Mouse (Mus musculus) CH12.LX (cell line): ENCODE measurements around the gene Xiap. TPM values are rescaled to one million over a fixed set of nuclear protein-coding genes. Genes with fewer than 3 reads are reported as not detected.

ENCODE experiments used
- DNase-seq: peaks from one replicate; pipeline ENCODE4 v3.0.0-alpha.2; 2013; ENCODE audit errors: extremely low read depth
- H3K27ac ChIP-seq: 2 replicates; pipeline ENCODE4 v1.5.1; 2012; ENCODE audit warnings: low read depth, mild to moderate bottlenecking, control low read depth, moderate library complexity; ENCODE audit not compliant: insufficient read depth
- H3K27me3 ChIP-seq: replicated peaks from 2 replicates; pipeline ENCODE3; 2012; ENCODE audit warnings: inconsistent platforms
- H3K36me3 ChIP-seq, 2 experiments: replicated peaks in 1 of 2; 2 replicates each; pipeline versions ENCODE3 to v1.6.1; 2012; ENCODE audit warnings: inconsistent platforms in 1 of 2, low read length in 1 of 2, mild to moderate bottlenecking in 1 of 2, mixed read lengths in 1 of 2, moderate library complexity in 1 of 2; ENCODE audit not compliant: control insufficient read depth in 1 of 2, insufficient read depth in 1 of 2
- H3K4me1 ChIP-seq, 2 experiments: 2 replicates each; pipeline ENCODE4 v1.6.1; 2012; ENCODE audit warnings: inconsistent platforms in 1 of 2, moderate library complexity in 1 of 2; ENCODE audit not compliant: insufficient read depth in 2 of 2, control insufficient read depth in 1 of 2
- H3K4me2 ChIP-seq: 2 replicates; pipeline ENCODE4 v1.6.1; 2012; ENCODE audit warnings: low read depth, mild to moderate bottlenecking, control low read depth; ENCODE audit not compliant: poor library complexity, insufficient read depth, severe bottlenecking
- H3K4me3 ChIP-seq, 3 experiments: fragments of 150-350 bp in 1 of 3; sonication (generic) in 1 of 3; replicated peaks in 1 of 3; 2 replicates each; pipeline versions ENCODE3 to v1.5.1; 2011 to 2012; ENCODE audit warnings: low read depth in 2 of 3, low read length in 2 of 3, mild to moderate bottlenecking in 2 of 3, moderate library complexity in 2 of 3, control low read depth in 1 of 3, improper control_type of control experiment in 1 of 3, inconsistent platforms in 1 of 3, mixed read lengths in 1 of 3; ENCODE audit not compliant: poor library complexity in 1 of 3
- H3K79me2 ChIP-seq: replicated peaks from 2 replicates; pipeline ENCODE4 v1.6.1; 2012; ENCODE audit warnings: mild to moderate bottlenecking, moderate library complexity; ENCODE audit not compliant: control insufficient read depth, poor library complexity, insufficient read depth, severe bottlenecking; ENCODE audit errors: extremely low read depth
- H3K9ac ChIP-seq: 2 replicates; pipeline ENCODE4 v1.6.1; 2012; ENCODE audit warnings: low read depth, mild to moderate bottlenecking, control low read depth, moderate library complexity; ENCODE audit not compliant: insufficient read depth
- H3K9me3 ChIP-seq: replicated peaks from 2 replicates; pipeline ENCODE3; 2012; ENCODE audit warnings: low read length, inconsistent platforms, mixed read lengths
- CTCF ChIP-seq, 2 experiments: IDR thresholded peaks in 1 of 2; conservative IDR thresholded peaks in 1 of 2; 2 replicates each; pipeline ENCODE4 v1.5.1; 2011 to 2012; ENCODE audit warnings: low read depth in 2 of 2, low read length in 2 of 2, improper control_type of control experiment in 1 of 2, inconsistent platforms in 1 of 2, mild to moderate bottlenecking in 1 of 2, moderate library complexity in 1 of 2
- ELF1 ChIP-seq: IDR thresholded peaks from 2 replicates; pipeline ENCODE4 v1.6.1; 2014; ENCODE audit warnings: low read depth, mild to moderate bottlenecking, inconsistent platforms, low read length, improper control_type of control experiment
- ETS1 ChIP-seq: conservative IDR thresholded peaks from 2 replicates; pipeline ENCODE4 v1.6.1; 2012; ENCODE audit warnings: low read depth, mild to moderate bottlenecking, inconsistent platforms, low read length, improper control_type of control experiment, moderate library complexity
- GABPA ChIP-seq: IDR thresholded peaks from 2 replicates; pipeline ENCODE4 v1.6.1; 2012; ENCODE audit warnings: low read depth, low read length, improper control_type of control experiment, inconsistent platforms; ENCODE audit not compliant: insufficient replicate concordance
- IRF4 ChIP-seq: IDR thresholded peaks from 2 replicates; pipeline ENCODE4 v1.6.1; 2014; ENCODE audit warnings: low read depth, mild to moderate bottlenecking, inconsistent platforms, low read length, improper control_type of control experiment
- JUN ChIP-seq: IDR thresholded peaks from 2 replicates; pipeline ENCODE4 v1.6.1; 2011; ENCODE audit warnings: low read depth, mild to moderate bottlenecking, low read length, improper control_type of control experiment, moderate library complexity; ENCODE audit not compliant: insufficient read depth
- MAFK ChIP-seq: IDR thresholded peaks from 2 replicates; pipeline ENCODE4 v1.6.1; 2011; ENCODE audit warnings: low read length, improper control_type of control experiment; ENCODE audit not compliant: insufficient replicate concordance
- MXI1 ChIP-seq: IDR thresholded peaks from 2 replicates; pipeline ENCODE4 v1.6.1; 2011; ENCODE audit warnings: mild to moderate bottlenecking, low read depth, low read length, improper control_type of control experiment
- POLR2A ChIP-seq: IDR thresholded peaks from 2 replicates; pipeline ENCODE4 v1.6.1; 2011; ENCODE audit warnings: low read depth, mild to moderate bottlenecking, improper control_type of control experiment, low read length
- RCOR1 ChIP-seq: conservative IDR thresholded peaks from 2 replicates; pipeline ENCODE4 v1.6.1; 2012; ENCODE audit warnings: low read depth, mild to moderate bottlenecking, inconsistent platforms, low read length, improper control_type of control experiment
- SMC3 ChIP-seq: IDR thresholded peaks from 2 replicates; pipeline ENCODE4 v1.6.1; 2011; ENCODE audit warnings: low read depth, low read length, improper control_type of control experiment
- TCF12 ChIP-seq: IDR thresholded peaks from 2 replicates; pipeline ENCODE4 v1.6.1; 2014; ENCODE audit warnings: low read depth, mild to moderate bottlenecking, inconsistent platforms, low read length, improper control_type of control experiment
- USF2 ChIP-seq: conservative IDR thresholded peaks from 2 replicates; pipeline ENCODE4 v1.6.1; 2011; ENCODE audit warnings: low read depth, low read length, improper control_type of control experiment
- ZC3H11A ChIP-seq: IDR thresholded peaks from 2 replicates; pipeline ENCODE4 v1.6.1; 2012; ENCODE audit warnings: low read depth, mild to moderate bottlenecking, inconsistent platforms, low read length, improper control_type of control experiment
- dilution Hi-C: fragments of 300-500 bp; cut with MboI; formaldehyde crosslinking; loops from 2 replicates; pipeline ENCODE4 v1.14.3; 2020; ENCODE audit warnings: low sequenced_read_pairs; ENCODE audit not compliant: extremely low pct_unique_long_range_greater_than_20kb, extremely low pct_ligation_motif_present
- in situ Hi-C: fragments of 300-500 bp; cut with MboI; formaldehyde crosslinking; loops from 3 replicates; pipeline ENCODE4 v1.14.3; 2019; ENCODE audit warnings: low sequenced_read_pairs, low pct_ligation_motif_present, low pct_unique_long_range_greater_than_20kb, mixed read lengths
- polyA plus RNA-seq: library from polyadenylated mRNA; unstranded; fragments of >175 nt; gene quantifications from 2 replicates; pipeline ENCODE4 v1.2.1, GENCODE M21; 2012; ENCODE audit warnings: low read depth; ENCODE audit not compliant: insufficient read length
- total RNA-seq, 2 experiments: library from RNA; depleted of rRNA; stranded (reverse); fragments of 300-350 nt in 1 of 2; fragments of >200 nt in 1 of 2; gene quantifications; 2 replicates each; pipeline ENCODE4 v1.2.3; 2012 to 2014

Xiap gene
- total and polyA plus RNA-seq, 3 experiments = 11.7 to 26.7 (median 17.9) TPM

GRCm38 (mm10) chrX:42153056-42153455 lies 93.6 kb downstream of the Xiap start:
- Histone ChIP-seq H3K9ac (no peak overlapping the region; the same call in 1 of the 2 replicates), H3K79me2 (peaks cover 44% of the 10 kb centered on the region), H3K27ac (no peak overlapping the region), H3K36me3 (no peaks in the 10 kb centered on the region), H3K4me2 (peak overlapping the region; percentile 61), H3K4me3 (peak overlapping the region; percentile 52 to 70 (median 56)), H3K9me3 (no peaks in the 10 kb centered on the region), H3K4me1 (peaks cover 0 to 3% of the 10 kb centered on the region in 2 experiments; a peak in 1 of 4 replicates), H3K27me3 (no peaks in the 10 kb centered on the region)
- DNase-seq = no peak
- dilution Hi-C loops = no loop called here
- in situ Hi-C loops = no loop called here
- no peak for TF ChIP-seq MXI1
- no peak for TF ChIP-seq TCF12
- TF ChIP-seq MAFK = no peak
- no peak for TF ChIP-seq JUN
- TF ChIP-seq RCOR1 = no peak
- no peak for TF ChIP-seq ELF1
- TF ChIP-seq USF2 = no peak
- no peak for TF ChIP-seq GABPA
- no peak for TF ChIP-seq POLR2A
- no peak for TF ChIP-seq CTCF (conservative IDR thresholded peaks at IDR 0.05 in 1 of 2, IDR thresholded peaks at IDR 0.05 in 1 of 2; ENCODE audit: low read depth in 2 of 2, low read length in 2 of 2)
- TF ChIP-seq IRF4 = no peak
- TF ChIP-seq ZC3H11A = no peak
- TF ChIP-seq SMC3 = no peak
- TF ChIP-seq ETS1 = no peak

Other genes with a start within 250 kb of the Xiap start
- gene Thoc2, start 139.0 kb upstream of the Xiap start, total RNA-seq (2012; rRNA removed) = 22.5 and 23.0 TPM in 2 replicates
- gene Thoc2, start 139.0 kb upstream of the Xiap start, total RNA-seq (2014; rRNA removed) = 48.9 and 53.7 TPM in 2 replicates
- 63.7 and 77.1 TPM in 2 replicates for gene Thoc2, start 139.0 kb upstream of the Xiap start, polyA plus RNA-seq
- 43.5 and 54.0 TPM in 2 replicates for gene Stag2, start 89.6 kb downstream of the Xiap start, total RNA-seq (2012; rRNA removed)
- 138 and 157 TPM in 2 replicates for gene Stag2, start 89.6 kb downstream of the Xiap start, total RNA-seq (2014; rRNA removed)
- gene Stag2, start 89.6 kb downstream of the Xiap start, polyA plus RNA-seq = 48.9 and 52.5 TPM in 2 replicates